Mouse (Mus musculus) megakaryocyte, embryonic 14.5 days (primary cell): ENCODE measurements around the gene Igf1r.

Experiments used
- FLI1 ChIP-seq: IDR thresholded peaks from 2 replicates; pipeline ENCODE4 v1.6.1; 2012; ENCODE audit warnings: low read length, inconsistent platforms, mixed read lengths
- GATA1 ChIP-seq: IDR thresholded peaks from 3 replicates; pipeline ENCODE4 v1.6.1; 2012; ENCODE audit warnings: mixed read lengths, low read length, inconsistent platforms, borderline replicate concordance

DNA sequence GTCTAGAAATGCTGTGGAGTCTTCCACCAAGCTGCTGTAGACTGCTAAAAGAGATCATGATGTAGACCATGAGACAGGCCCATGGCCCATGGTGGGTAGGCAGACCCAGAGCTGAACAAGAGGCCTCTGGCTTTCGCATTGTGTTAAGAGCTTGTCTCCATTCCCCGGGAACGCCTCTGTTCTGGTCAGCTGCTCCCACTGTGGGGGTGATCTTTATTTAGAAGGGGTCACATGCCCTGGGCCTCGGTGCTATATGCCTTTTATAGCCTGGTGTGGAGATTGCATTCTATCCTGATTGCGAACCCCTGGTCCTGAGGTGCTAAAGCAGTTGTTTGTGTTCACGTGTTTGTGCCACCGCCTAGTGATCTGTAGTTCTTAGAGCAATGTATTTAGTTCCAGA, 57.5 kb downstream of the Igf1r start:
- TF ChIP-seq FLI1 = no peak
- TF ChIP-seq GATA1 = no peak
